Mouse (Mus musculus) layer of hippocampus, adult 6 months (tissue): ENCODE data around the gene Rps10. TPM values are rescaled to one million over a fixed set of nuclear protein-coding genes. Genes with fewer than 3 reads are reported as not detected.

Experiments
- long read RNA-seq, 2 experiments: library from polyadenylated mRNA; unstranded; transcript quantifications; one replicate each; pipeline ENCODE4 v2.0.0; 2019 to 2020
- polyA plus RNA-seq: library from polyadenylated mRNA; unstranded; fragments of <200 nt; fragmentation: Nextera tagmentation; gene quantifications from 2 replicates; pipeline ENCODE4 v1.2.3, GENCODE M21; 2021

The Rps10 gene
- 1,126 and 1,279 TPM in 2 replicates for polyA plus RNA-seq
- long read RNA-seq, experiment 1, transcript Rps10-208 (5 exons, 498 nt), result minor isoform, 12 of 493 reads
- long read RNA-seq, experiment 1, transcript Rps10-203 (6 exons, 887 nt), result major isoform, 448 of 493 reads
- long read RNA-seq, experiment 1, partial matches to known transcripts, result 5 of 493 reads
- long read RNA-seq, experiment 1, other reads (novel, unspliced or antisense), result 26 of 493 reads
- long read RNA-seq, experiment 2, transcript Rps10-203 (6 exons, 887 nt), result major isoform, 16 of 21 reads
- long read RNA-seq, experiment 2, partial matches to known transcripts, result 0 of 21 reads
- long read RNA-seq, experiment 2, other reads (novel, unspliced or antisense), result 5 of 21 reads

DNA sequence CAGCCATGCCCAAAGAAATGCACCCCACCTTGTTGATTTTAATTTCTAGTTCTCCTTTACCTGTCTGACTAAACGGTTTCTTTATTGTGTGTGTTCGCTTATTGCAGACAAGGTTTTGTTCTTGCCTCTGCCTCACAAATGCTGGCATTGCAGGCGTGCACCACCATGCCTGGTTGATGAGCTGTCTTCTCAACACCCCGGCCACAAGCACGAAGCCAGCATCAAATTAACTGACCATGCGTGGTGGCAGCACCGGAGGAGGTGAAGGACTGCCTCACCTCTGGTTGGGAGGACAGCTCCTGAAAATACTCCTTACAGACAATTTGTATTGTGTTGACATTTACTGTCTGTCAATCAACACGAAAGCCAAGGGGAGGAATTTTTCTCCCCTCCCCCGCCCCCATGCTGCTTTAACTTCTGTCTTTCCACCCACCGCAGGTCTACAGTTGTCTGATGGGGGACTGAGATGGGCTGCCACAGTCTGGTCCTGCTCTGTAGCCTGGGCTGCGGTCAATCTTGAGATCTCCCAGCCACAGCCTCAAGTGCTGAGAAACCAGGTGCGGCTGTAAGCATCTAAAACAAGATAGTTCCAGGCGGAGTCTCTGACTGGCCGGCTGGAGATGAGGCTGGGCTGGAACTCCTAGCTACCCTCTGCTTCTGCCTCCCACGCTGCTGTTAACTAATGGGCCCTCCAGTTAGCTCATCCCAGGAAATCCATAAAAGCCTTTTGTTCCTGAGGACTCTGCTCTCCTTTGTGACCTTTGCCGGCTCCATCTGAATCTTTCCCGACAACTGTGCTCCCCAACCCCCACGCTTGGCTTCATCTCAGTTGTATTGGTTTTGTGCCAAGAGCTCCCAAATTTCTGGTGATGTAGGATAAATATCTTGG, at the start of gene Rps10:
Gene Rps10, minus strand, starts transcription at position 538 of the 889 bp plus-strand sequence.

DNA sequence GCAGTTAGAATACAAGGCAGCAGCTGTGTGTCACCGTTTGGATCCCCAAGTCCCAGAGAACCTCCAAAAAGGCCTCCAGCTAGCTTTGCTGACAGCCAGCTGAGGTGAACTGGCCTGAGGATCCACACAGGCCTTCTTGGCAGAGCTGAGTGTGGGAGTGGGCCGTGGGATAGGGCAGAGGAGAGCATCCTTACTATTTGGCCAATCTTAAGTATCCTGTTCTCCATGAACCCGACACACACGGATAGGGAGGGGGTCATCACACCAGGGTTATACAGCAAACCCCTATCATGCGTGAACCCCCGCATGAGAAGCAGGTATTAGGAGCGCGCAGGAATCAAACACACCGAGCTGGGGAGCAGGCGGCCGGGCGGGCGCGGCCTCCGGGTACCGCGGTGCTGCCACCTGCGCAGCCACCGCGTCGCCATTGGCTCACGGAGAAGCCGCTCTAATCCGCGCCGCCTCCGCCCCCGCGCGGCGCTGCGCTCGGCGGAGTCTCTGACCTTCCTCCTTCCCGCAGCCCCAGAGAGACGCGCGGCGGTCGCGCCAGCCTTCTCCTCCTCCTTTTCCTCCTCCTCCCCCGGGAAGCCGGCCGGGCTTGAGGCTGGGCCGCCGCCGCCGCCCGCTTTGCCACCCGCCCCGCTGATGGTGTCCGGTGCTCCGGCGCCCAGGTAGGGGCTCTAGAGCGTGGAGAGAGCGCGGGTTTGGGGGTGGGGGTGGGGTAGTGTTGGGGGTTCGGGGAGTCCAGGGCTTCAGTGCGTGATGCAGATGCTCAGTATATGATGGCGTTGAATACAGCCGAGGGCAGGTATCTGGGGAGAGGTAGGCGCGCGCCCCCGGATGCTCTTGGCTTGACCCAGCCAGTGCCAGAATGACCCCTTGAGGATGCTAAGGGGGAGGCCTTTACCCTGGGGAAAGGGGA, 18.9 kb upstream of the Rps10 start, which contains the start of gene Pacsin1:
Gene Pacsin1, plus strand, starts transcription at position 421 of the 922 bp plus-strand sequence.

DNA sequence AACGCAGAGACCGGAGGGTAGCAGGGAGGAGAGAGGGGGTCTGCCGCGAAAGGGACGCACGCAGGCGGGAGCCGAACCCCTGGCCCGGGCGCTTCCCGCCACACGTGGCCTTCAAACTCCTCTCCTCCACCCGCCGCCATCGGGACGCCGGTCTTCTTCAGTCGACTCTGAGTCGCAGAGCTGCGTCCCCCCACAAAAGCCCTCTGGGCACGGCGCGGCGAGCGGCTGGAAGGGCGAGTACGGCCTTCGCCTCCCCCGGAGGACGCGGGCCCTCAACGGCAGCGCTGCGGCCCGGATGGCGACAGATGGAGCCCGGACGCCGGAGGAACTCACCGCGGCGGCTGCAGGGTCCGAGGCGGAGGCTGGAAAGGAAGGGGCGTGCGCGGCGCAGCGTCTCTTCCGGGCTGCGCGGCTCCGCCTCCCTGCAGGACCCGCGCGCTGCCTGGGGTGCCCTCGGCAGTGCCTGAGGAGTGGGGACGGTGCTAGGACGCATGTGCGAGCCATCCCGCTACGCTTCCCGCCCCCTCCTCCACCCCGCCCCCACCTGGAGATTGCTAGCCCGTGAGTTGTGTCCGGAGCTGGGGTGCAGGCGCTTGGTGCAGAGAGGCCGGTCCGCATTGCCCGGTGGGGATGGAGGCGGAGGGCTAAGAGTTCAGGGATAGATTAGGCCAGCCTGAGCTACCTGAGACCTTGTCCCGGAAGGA, 1.4 kb downstream of the Rps10 start, which contains the start of gene RPS10-NUDT3:
Gene RPS10-NUDT3, minus strand, starts transcription at position 352 of the 704 bp plus-strand sequence.

DNA sequence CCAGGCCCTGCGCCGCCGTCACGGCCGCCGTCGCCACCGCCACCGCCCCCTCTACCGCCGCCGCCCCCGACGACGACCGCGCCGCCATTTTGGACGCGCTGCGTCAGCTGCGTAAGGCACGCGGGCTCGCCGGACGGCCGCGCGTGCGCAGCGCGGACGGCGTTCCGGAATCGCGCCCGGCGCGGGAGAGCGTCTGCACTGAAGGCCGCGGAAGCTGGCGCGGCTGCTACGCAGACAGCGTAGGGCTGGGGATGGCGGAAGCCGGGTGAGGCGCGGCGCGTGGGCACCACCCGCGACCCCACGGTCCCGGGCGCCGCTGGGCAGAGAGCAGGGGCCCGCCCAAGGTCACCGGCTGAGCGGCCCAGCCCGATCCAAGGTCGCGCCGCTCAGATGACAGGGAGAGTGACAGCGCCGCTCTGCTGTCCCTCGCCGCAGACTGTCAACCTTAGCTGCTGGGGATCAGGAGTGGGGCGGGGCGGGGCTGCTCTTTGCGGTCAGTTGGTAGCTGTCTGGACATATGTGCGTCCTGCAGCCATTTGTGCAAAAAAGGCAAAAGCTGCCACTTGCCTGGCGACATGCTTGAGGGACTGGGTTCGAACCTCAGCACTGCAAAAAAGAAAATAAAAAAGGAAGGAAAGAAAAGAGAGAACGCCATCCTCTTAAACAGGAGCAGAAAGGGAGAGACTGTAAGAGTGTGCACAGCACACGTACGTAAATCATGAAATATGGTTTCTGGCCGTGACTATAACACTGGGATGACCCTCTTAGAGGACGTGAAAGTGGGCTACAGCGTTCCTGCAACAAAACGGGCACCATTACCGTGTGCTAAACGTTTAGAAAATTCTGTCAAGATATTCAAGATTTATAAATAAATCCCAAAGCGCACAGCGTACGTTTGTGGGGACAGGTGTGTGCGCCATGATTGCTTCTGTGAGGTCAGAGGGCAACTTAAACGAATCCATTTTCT, 12.8 kb downstream of the Rps10 start, which contains the start of gene Nudt3:
Gene Nudt3, minus strand, starts transcription at position 136 of the 967 bp plus-strand sequence.

Other genes with a start within 250 kb of the Rps10 start
- gene Grm4, start 115.3 kb downstream of the Rps10 start, polyA plus RNA-seq, result 3.4 and 3.7 TPM in 2 replicates
- gene Hmga1, start 80.2 kb downstream of the Rps10 start, polyA plus RNA-seq, result 42.7 and 58.3 TPM in 2 replicates
- 170 and 194 TPM in 2 replicates for gene AI413582, start 70.9 kb downstream of the Rps10 start, polyA plus RNA-seq
- 275 and 475 TPM in 2 replicates for gene Nudt3, start 13.2 kb downstream of the Rps10 start, polyA plus RNA-seq
- not detected in 2 replicates for gene RPS10-NUDT3, start 1.4 kb downstream of the Rps10 start, polyA plus RNA-seq
- 327 and 409 TPM in 2 replicates for gene Pacsin1, start 18.8 kb upstream of the Rps10 start, polyA plus RNA-seq
- gene Spdef, start 92.3 kb upstream of the Rps10 start, polyA plus RNA-seq, result 0.08 TPM in 1 of 2 replicates, not detected in the other
- gene D17Wsu92e, start 184.0 kb upstream of the Rps10 start, polyA plus RNA-seq, result 19.7 and 23.5 TPM in 2 replicates
- 55.8 and 59.2 TPM in 2 replicates for gene Snrpc, start 201.5 kb upstream of the Rps10 start, polyA plus RNA-seq
- gene Uhrf1bp1, start 219.8 kb upstream of the Rps10 start, polyA plus RNA-seq, result 4.8 and 6.1 TPM in 2 replicates